Mouse (Mus musculus): ENCODE data around the gene Adcy7. TPM values are rescaled to one million over a fixed set of nuclear protein-coding genes. Genes with fewer than 3 reads are reported as not detected.

The Adcy7 gene
- total RNA-seq (2021): 5.4 and 8.4 TPM in 2 replicates
- long read RNA-seq, partial matches to known transcripts: 10 of 14 reads
- long read RNA-seq, other reads (novel, unspliced or antisense): 4 of 14 reads

GRCm38 (mm10) chr8:88272231-88273050 lies at the start of gene Adcy7:
TSS of gene Adcy7 (plus strand) at chr8:88272403.
- DNase-seq: peak; percentile 79

- DNase-seq: no peak
Measured at GRCm38 (mm10) chr8:88225358-88225757, 46.8 kb upstream of the Adcy7 start.

GRCm38 (mm10) chr8:88227851-88228250 lies 44.4 kb upstream of the Adcy7 start:
- no peak for DNase-seq

- DNase-seq: no peak
Measured at GRCm38 (mm10) chr8:88228286-88228685, 43.9 kb upstream of the Adcy7 start.

- no peak for DNase-seq
Measured at GRCm38 (mm10) chr8:88228800-88229199, 43.4 kb upstream of the Adcy7 start.

GRCm38 (mm10) chr8:88236666-88237065 lies 35.5 kb upstream of the Adcy7 start:
- no peak for DNase-seq

- DNase-seq: no peak
Measured at GRCm38 (mm10) chr8:88237606-88238005, 34.6 kb upstream of the Adcy7 start.

GRCm38 (mm10) chr8:88239277-88239676 lies 32.9 kb upstream of the Adcy7 start:
- no peak for DNase-seq

- DNase-seq: no peak
Measured at GRCm38 (mm10) chr8:88241871-88242270, 30.3 kb upstream of the Adcy7 start.

- peak; percentile 52 for DNase-seq
Measured at GRCm38 (mm10) chr8:88244298-88244697, 27.9 kb upstream of the Adcy7 start.

- peak; percentile 46 for DNase-seq
Measured at GRCm38 (mm10) chr8:88252791-88253190, 19.4 kb upstream of the Adcy7 start.

GRCm38 (mm10) chr8:88254957-88255356 lies 17.2 kb upstream of the Adcy7 start:
- no peak for DNase-seq

- DNase-seq: no peak
Measured at GRCm38 (mm10) chr8:88258024-88258423, 14.2 kb upstream of the Adcy7 start.

GRCm38 (mm10) chr8:88258544-88258943 lies 13.7 kb upstream of the Adcy7 start:
- DNase-seq: no peak

GRCm38 (mm10) chr8:88260466-88260980 lies 11.7 kb upstream of the Adcy7 start:
- DNase-seq: no peak

- DNase-seq: no peak
Measured at GRCm38 (mm10) chr8:88262831-88263635, 9.2 kb upstream of the Adcy7 start.

- DNase-seq: no peak
Measured at GRCm38 (mm10) chr8:88265511-88265910, 6.7 kb upstream of the Adcy7 start.

GRCm38 (mm10) chr8:88266170-88266800 lies 5.9 kb upstream of the Adcy7 start:
- DNase-seq: peak; percentile 81

- no peak for DNase-seq
Measured at GRCm38 (mm10) chr8:88266801-88267403, 5.3 kb upstream of the Adcy7 start.

- DNase-seq: no peak
Measured at GRCm38 (mm10) chr8:88269107-88269875, 2.9 kb upstream of the Adcy7 start.

GRCm38 (mm10) chr8:88270086-88270485 lies 2.1 kb upstream of the Adcy7 start:
- DNase-seq: no peak
